Mouse (Mus musculus) kidney, adult 9 months (tissue): Measurements from ENCODE around the gene Celsr2.
A peak's percentile ranks its signal among the peaks of the same experiment; 100 is the strongest.

ENCODE experiments used
- DNase-seq: peaks from one replicate; pipeline ENCODE4 v3.0.0; 2022

Gene Celsr2

GRCm38 (mm10) chr3:108411026-108411753 is 4.2 kb downstream of the Celsr2 start:
- DNase-seq = peak; percentile 95

GRCm38 (mm10) chr3:108410359-108410714 is 5.0 kb downstream of the Celsr2 start:
- DNase-seq = peak; percentile 43

- peak; percentile 48 for DNase-seq
These were observed 5.5 kb downstream of the Celsr2 start for GRCm38 (mm10) chr3:108409656-108410358.

GRCm38 (mm10) chr3:108408517-108409008 is 6.8 kb downstream of the Celsr2 start:
- DNase-seq = peak; percentile 69

GRCm38 (mm10) chr3:108406306-108406885 is 9.0 kb downstream of the Celsr2 start:
- DNase-seq = no peak

- no peak for DNase-seq
These were observed 9.6 kb downstream of the Celsr2 start for GRCm38 (mm10) chr3:108405536-108406305.

GRCm38 (mm10) chr3:108402528-108402920 is 12.8 kb downstream of the Celsr2 start:
- DNase-seq = peak; percentile 45

GRCm38 (mm10) chr3:108401692-108402527 is 13.4 kb downstream of the Celsr2 start:
- DNase-seq = peak; percentile 97

- DNase-seq = no peak
These were observed 14.9 kb downstream of the Celsr2 start for GRCm38 (mm10) chr3:108400442-108400841.

- DNase-seq = no peak
These were observed 17.1 kb downstream of the Celsr2 start for GRCm38 (mm10) chr3:108398281-108398680.

GRCm38 (mm10) chr3:108392793-108393192 is 22.6 kb downstream of the Celsr2 start:
- DNase-seq = no peak

GRCm38 (mm10) chr3:108392299-108392698 is 23.1 kb downstream of the Celsr2 start:
- DNase-seq = peak; percentile 89

- DNase-seq = peak; percentile 98
These were observed 26.2 kb downstream of the Celsr2 start for GRCm38 (mm10) chr3:108389111-108389545.

GRCm38 (mm10) chr3:108386186-108386585 is 29.2 kb downstream of the Celsr2 start:
- no peak for DNase-seq

GRCm38 (mm10) chr3:108384425-108384824 is 30.9 kb downstream of the Celsr2 start:
- DNase-seq = no peak

GRCm38 (mm10) chr3:108383485-108384354 is 31.6 kb downstream of the Celsr2 start, which contains the start of gene Psrc1:
Psrc1 (plus strand) TSS chr3:108383839.
- DNase-seq = peak; percentile 89

- no peak for DNase-seq
These were observed 33.1 kb downstream of the Celsr2 start for GRCm38 (mm10) chr3:108381945-108382875.

GRCm38 (mm10) chr3:108380695-108381094 is 34.7 kb downstream of the Celsr2 start:
- no peak for DNase-seq

- DNase-seq = no peak
These were observed 36.3 kb downstream of the Celsr2 start for GRCm38 (mm10) chr3:108378875-108379663.
